Mouse (Mus musculus): ENCODE measurements around the gene Ipo5. TPM values are rescaled to one million over a fixed set of nuclear protein-coding genes. Genes with fewer than 3 reads are reported as not detected.

The Ipo5 gene
- total and polyA plus RNA-seq, 3 experiments = 167 to 259 (median 252) TPM

- H3K9me3 ChIP-seq (replicated peaks; ENCODE audit: low read length) = peaks cover 2% of the 10 kb centered on the region
- H3K4me3 ChIP-seq (replicated peaks in 1 of 3; ENCODE audit: low read depth in 2 of 3, low read length in 2 of 3, poor library complexity in 1 of 3) = no peak overlapping the region
- H3K4me2 ChIP-seq (ENCODE audit: insufficient read depth, low read depth, poor library complexity, severe bottlenecking) = no peak overlapping the region
- H3K27me3 ChIP-seq (replicated peaks) = no peaks in the 10 kb centered on the region
- in situ Hi-C loops (cut with MboI; ENCODE audit: low pct_ligation_motif_present, low pct_unique_long_range_greater_than_20kb, low sequenced_read_pairs) (no loop called here), dilution Hi-C loops (cut with MboI; ENCODE audit: extremely low pct_ligation_motif_present, extremely low pct_unique_long_range_greater_than_20kb, low sequenced_read_pairs) (no loop called here)
- H3K9ac ChIP-seq (ENCODE audit: insufficient read depth, low read depth) = no peak overlapping the region
- H3K4me1 ChIP-seq (ENCODE audit: control insufficient read depth in 1 of 2, insufficient read depth in 2 of 2) = peaks cover 0 to 8% of the 10 kb centered on the region in 2 experiments; a peak in 2 of 4 replicates
- no peak for DNase-seq (ENCODE audit: extremely low read depth)
- no peak overlapping the region for H3K27ac ChIP-seq (ENCODE audit: insufficient read depth, low read depth)
- H3K79me2 ChIP-seq (replicated peaks; ENCODE audit: control insufficient read depth, extremely low read depth, insufficient read depth, poor library complexity, severe bottlenecking) = no peaks in the 10 kb centered on the region
- TF ChIP-seq ETS1 (conservative IDR thresholded peaks at IDR 0.05; ENCODE audit: low read depth, low read length) (no peak), NELFE (IDR thresholded peaks at IDR 0.05; ENCODE audit: low read depth, low read length) (no peak), E2F4 (IDR thresholded peaks at IDR 0.05; ENCODE audit: insufficient replicate concordance, low read depth, low read length) (no peak), RAD21 (IDR thresholded peaks at IDR 0.05; ENCODE audit: low read depth, low read length) (no peak), SIN3A (IDR thresholded peaks at IDR 0.05; ENCODE audit: low read length) (no peak), IRF4 (IDR thresholded peaks at IDR 0.05; ENCODE audit: low read depth, low read length) (no peak), RCOR1 (conservative IDR thresholded peaks at IDR 0.05; ENCODE audit: low read depth, low read length) (no peak), KAT2A (IDR thresholded peaks at IDR 0.05; ENCODE audit: insufficient replicate concordance, low read length) (no peak), JUN (IDR thresholded peaks at IDR 0.05; ENCODE audit: insufficient read depth, low read depth, low read length) (no peak), ZKSCAN1 (IDR thresholded peaks at IDR 0.05; ENCODE audit: borderline replicate concordance, low read depth, low read length) (no peak), MYC (IDR thresholded peaks at IDR 0.05; ENCODE audit: low read depth, low read length) (no peak), MAFK (IDR thresholded peaks at IDR 0.05; ENCODE audit: insufficient replicate concordance, low read length) (no peak), TCF12 (IDR thresholded peaks at IDR 0.05; ENCODE audit: low read depth, low read length) (no peak), HCFC1 (IDR thresholded peaks at IDR 0.05; ENCODE audit: low read depth, low read length) (no peak), PAX5 (IDR thresholded peaks at IDR 0.05; ENCODE audit: low read length) (no peak), ZC3H11A (IDR thresholded peaks at IDR 0.05; ENCODE audit: low read depth, low read length) (no peak), USF2 (conservative IDR thresholded peaks at IDR 0.05; ENCODE audit: low read depth, low read length) (no peak), JUND (conservative IDR thresholded peaks at IDR 0.05; ENCODE audit: low read depth, low read length) (no peak)
- no peaks in the 10 kb centered on the region for H3K36me3 ChIP-seq (replicated peaks in 1 of 2; ENCODE audit: control insufficient read depth in 1 of 2, insufficient read depth in 1 of 2, low read length in 1 of 2)
Observed at GRCm38 (mm10) chr14:120989126-120989525, 78.1 kb downstream of the Ipo5 start.

Other genes starting within 250 kb of the Ipo5 start
- gene Farp1, start 124.0 kb downstream of the Ipo5 start, total RNA-seq (2012; rRNA removed) = 2.5 TPM in 2 replicates
- 2.4 and 2.7 TPM in 2 replicates for gene Farp1, start 124.0 kb downstream of the Ipo5 start, total RNA-seq (2014; rRNA removed)
- gene Farp1, start 124.0 kb downstream of the Ipo5 start, polyA plus RNA-seq (2012; ENCODE audit: insufficient read length, low read depth) = 9.5 and 10.3 TPM in 2 replicates